Mouse (Mus musculus) R1 (cell line): Measurements from ENCODE around the gene Fbxo11.

ENCODE experiments used
- DNase-seq: peaks from one replicate; pipeline ENCODE4 v3.0.0-alpha.2; 2018; ENCODE audit warnings: low read depth, low spot score

Gene Fbxo11

DNA sequence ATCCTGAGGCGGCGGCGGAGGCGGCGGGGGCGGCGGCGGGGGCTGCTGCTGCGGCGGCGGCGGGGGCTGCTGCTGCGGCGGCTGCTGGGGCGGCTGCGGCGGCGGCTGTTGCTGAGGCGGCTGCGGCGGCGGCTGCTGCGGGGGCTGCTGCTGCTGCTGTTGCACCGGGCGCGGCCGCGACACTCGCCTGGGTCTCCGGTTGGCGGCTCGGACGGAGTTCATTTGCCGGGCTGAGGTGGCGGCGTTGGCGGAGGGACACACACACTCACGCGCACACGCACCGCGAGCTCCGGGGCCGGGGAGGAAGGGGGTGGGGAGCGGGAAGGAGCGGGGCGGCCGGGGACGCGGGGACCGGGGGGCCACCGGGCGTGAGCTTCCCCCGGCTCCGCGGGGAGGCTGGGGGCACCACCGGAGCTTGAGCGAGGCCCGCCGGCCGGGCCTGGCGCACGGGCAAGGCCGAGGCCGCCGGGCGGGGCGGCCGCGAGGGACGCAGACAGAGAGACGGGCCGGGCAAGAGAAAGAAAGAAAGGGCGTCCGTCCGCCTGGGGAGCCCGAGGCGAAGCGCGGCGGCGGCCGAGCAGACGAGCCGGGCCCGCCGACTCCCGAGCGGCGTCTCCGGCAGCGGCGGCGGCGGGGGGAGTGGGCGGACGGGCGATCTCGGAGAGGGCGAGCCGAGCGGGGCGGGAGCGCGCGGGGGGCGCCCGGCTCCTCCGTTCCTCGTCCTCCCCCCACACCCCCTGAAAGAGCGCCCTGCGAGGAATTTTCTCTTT, at the start of gene Fbxo11:
Gene Fbxo11, minus strand, starts transcription at position 261 of the 770 bp plus-strand sequence.
- DNase-seq = no peak

DNA sequence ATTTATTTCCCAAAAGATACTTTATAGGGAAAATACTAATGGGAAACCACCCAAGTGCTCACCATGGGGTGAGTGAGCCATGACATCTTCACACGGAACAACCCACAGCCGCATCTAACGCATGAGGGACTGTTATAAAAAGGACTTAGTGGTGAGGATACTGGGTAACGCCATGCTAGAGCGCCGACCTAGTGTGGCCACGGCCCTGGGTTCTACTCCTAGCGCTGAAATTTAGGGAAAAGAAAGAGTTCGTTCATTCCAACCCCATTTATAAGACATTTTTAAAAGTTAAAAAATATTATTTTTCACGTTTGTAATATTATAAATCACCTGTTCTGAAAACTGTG, 48.8 kb upstream of the Fbxo11 start:
- no peak for DNase-seq

DNA sequence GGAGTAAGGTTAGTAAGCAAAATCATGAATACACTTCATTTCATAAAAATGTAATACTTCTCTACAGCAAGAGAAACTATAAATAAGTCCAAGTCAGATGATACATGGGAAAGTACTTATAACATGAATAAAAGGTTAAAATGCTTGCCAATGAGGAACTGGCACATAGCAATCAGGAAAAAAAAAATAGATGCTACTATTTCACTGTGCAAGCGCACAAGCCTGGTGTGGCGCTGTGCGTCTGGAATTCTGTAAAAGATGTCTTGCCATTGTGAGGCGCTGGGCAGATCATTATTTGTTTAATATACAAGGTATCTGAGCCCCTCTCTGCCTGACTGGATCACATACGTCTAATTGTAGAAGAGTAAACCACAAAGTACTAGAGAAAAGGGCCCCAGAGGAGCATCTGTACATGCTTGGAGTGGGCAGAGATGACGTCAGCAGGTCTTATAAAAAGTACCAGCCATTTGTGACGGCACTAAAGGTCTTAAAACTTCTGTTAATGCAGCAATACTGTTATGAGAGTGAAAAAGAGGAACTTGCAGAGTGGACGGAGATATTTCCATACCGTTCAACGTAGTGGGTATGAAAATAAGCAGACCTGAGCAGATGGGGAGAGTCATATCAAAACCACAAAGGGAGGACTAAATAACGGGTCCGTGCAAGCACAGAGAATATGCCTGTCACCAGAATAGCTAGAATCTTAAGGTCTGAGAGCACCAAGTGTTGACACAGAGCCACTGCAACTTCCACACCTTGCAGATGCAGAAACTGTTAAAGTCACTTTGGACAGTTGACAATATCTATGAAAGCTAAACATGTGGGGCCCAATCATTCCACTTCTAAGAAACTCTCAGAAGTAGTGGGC, 48.2 kb upstream of the Fbxo11 start:
- no peak for DNase-seq

DNA sequence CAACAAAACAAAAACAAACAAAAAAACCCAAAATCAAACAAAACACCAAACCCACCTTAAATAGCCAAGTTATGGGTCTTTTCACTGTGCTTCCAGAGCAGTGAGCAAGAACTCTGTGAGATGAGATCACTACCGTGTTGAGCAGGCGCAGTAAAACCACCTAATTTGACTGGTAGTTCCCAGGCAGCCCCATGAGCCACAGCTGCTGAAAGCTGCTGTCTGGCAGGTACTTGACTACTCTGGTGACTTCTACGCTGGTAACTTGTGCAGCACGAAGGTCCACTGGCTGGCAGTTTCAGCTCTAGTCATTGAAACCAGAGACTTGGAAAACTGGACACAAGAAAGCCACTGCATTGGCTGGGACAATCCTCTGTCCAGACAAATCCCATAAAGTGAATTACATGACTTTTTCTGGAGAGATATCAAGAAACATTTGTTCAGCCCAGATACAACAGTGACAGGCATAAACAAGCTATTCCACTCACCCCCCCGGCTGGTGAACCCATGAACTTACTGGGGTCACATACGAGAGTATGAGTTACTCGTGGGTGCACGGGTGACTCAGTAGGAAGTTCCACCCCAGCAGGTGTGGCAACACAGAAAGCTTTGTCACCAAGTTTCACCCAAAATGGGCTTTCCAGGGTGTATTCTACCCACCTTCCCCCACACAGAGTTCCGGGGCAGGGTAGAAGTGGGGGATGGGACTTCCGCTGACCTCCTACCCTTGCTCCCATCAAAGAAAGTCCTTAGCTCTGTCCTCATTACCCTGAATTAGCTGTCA, 47.0 kb upstream of the Fbxo11 start:
- peak; percentile 46 for DNase-seq

DNA sequence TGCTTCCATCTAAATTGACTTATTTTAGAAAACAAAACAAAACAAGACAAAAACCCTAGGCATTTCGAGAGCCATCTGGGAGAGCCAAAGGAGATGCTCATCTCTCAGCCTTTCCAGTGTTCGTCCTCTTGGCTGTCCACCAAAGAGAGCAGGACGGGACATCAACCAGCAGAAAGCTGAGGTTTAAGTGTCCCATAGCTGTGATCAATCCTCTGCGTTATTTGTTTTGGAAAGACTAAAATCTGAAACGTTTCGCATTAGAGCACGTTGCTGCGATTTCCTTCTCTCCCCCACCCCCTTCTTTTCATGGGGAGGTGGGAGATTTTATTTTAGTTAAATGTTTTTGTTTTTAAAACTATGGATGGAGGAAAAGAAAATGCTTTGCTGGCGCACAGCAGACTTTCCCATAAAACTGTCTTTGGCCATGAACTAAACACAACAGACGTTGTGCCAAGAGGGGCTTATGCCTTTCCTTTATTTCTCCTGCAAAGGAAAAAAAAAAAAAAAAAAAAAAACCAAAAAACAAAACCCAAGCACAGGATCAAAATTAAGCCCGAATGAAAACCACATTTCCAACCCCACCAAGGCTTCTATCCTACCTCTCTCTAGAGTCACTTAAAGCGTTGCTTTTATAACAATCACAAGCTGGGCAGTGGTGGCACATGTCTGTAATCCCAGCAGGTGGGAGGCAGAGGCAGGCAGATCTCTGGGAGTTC, 46.1 kb upstream of the Fbxo11 start:
- no peak for DNase-seq

DNA sequence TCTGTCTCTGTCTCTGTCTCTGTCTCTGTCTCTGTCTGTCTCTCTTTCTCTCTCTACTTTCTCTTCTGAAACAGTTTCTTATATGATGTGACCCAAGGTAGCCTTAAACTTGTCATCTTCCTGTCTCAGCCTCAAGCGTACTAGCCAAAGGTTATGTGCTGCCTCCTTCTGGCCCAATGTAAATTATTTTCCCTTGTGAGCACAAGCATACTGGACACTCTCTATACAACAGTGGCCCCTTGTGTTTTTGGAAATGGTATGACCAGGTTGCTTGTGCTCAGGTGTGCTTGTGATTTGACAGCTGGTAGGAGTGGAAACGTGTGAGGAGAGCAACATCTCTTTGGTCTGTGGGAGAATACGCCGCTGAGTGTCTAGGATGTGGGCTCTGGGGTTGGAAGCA, 42.6 kb upstream of the Fbxo11 start:
- DNase-seq = peak; percentile 51

DNA sequence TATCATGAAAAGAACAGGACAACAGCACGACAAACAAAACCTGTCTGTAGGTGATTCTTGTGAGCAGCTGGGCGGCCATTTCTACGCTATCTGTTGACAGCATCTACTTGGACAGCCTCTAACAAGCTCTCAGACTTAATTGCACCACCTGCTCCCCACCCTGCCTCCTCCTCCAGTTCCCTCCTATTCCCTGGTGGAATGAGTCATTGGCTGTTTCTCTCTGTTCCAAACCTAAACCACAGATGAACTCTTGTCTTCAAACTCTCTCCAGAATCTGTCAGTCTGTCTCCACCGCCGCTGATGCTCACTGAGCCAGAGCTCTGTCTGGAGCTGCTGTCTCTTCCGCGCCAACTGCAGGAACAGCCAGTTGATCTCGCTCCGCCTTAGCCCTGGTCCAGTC, 41.3 kb upstream of the Fbxo11 start:
- no peak for DNase-seq

DNA sequence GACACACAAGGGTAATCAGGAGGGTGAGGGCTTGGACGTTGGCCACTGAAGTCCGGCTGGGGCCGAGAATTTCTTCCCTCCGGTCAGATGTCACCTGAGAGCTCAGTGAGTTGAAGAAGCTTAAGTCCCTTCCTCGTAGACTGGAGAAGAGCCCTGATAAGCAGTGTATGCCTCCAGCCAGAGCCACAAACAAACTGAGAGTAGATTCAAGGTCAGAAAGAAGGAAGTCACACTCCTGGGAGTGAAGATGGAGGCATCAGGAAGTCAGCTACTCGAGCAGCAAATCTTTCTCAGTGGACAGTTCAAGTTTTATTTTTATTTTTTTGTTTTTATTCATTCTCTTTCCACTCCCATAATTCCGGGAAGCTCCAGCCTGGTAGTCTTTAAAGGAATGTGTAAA, 37.5 kb upstream of the Fbxo11 start:
- DNase-seq = no peak

DNA sequence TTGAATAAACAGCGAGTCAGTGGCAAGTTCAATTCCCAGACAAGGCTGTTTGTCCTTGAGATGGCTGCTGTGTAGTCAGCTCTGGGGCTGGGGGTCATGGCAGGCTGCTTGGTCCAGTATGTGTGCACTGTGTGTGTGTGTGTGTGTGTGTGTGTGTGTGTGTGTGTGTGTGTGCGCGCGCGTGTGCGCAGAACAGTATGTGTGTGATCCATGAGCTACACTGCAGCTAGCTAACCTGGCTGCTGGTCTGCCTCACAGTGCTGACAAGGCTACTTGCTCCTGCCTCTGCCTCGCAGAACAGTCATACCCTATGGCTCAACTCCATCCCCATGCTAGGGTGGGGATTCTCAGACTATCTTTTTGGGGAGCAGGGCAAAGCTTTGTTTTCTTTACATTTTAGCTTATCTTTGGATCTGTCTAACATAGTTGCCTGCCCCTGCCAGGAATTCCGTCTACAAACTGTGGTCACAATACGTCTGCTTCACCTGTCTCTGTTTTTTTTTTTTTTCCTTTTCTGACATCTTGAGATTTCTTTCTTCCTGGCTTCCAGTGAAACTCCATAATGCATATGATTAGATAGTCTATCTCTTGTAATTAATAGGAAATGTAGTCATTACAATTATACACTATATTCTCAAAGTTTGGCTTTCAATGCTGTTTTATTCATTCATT, 33.2 kb upstream of the Fbxo11 start:
- no peak for DNase-seq

DNA sequence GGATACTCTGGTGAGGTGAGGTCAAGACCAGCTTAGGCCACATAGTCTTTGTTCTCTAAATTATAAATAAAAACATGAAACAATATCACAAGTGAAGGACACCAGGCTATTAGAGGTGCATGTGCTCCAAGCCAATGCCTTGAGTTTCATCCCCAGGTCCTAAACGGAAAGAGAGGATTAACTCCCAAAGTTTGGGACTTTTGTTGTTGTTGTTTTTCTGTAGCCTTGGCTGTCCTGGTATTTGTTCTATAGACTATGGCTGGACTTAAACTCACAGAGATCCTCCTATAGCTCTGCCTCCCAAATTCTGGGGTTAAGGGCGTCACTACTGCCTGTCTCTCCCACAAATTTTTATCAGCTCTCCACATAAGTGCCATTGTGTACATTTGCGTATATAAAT, 32.5 kb upstream of the Fbxo11 start:
- DNase-seq = no peak

DNA sequence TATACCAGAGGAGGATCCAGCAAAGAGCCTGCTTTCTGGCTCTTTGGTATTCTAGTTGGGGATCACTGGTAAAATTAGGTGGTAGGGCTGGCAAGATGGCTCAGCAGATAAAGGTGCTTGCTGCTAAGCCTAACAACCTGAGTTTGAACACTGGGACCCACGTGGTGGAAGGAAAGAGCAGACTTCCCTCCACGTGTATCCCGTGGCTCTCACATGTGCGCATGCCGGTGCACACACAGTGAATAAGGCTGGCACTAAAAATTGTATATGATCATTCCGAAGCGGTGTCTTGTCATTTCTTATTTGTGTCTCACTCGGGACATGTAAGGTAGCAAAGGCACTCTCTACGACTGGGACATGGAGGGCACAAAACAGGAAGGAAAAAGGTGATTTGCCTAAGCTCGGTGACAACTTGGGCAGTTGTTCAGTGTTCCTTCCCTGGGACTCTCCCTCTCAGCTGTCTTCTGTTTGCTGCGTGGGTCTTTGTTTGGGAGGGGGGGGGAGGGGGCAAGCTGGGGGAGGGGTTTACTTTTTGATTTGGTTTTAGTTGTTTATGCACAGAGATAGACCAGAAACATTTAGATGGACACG, 31.8 kb upstream of the Fbxo11 start:
- no peak for DNase-seq

DNA sequence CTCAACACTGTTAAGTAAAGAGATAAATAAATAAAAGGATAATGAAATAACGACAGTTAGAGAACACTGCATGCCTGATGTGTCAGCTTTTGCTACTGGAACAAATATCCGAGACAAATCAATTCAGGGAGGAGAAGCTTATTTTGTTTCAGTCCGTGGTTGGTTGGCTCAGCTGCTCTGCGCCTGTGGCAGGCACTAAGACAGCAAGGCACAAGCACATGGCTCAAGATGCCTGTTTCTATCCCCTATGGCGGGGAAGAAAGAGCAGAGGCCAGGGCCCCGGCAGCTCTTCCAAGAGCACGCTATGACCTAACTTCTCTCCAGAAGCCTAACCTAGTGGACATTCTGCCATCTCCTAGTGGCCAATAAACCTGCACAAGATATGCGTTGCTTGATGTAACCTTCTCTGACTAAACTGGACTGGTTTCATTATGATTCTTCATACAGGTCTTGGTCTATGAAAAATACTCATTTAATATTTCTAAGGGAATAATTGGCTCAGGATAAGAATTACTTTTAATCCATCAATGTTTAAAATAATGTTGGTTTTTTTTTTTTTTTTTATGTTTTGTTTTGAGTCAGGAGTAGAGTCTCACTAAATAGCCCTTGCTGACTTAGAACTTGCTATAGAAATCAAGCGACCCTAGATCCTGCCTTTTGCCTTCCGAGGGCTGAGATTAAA, 30.6 kb upstream of the Fbxo11 start:
- no peak for DNase-seq

DNA sequence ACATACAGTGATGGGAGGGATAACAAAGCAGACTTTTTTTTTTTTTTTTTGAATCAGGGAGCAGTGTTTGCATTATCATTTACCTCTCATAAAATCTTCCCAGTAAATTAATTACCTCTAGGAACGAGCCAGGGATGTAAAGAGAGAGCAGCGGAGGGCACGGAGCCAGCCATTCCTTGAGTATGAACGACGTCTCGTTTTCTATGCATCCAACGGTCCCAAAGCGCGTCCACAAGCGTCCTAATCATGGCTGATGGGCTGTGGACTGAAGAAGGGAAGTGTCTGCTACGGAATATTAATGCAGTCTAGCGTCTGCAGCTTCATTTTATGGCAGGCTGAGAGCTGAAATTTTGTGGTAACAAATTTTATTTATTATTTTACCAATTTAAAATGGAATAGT, 29.2 kb upstream of the Fbxo11 start:
- no peak for DNase-seq

DNA sequence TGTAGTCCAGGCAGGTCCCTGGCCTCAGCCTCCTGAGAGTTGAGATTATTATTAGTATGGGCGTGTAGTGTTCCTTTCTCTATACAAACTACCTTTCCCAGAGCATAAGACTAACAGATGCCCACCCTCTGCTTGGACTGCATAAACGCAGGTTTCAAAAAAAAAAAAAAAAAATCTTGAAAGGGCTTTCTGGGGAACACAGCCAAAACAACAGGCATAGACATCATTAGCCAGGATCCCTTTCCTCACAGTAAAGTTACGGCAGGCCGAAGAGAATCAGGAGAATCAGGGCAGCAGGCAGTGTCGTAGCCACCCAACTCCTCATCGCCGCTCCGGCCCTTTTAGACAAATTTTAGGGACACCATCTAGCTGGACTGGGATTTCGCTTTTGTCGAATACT, 28.7 kb upstream of the Fbxo11 start:
- DNase-seq = no peak

DNA sequence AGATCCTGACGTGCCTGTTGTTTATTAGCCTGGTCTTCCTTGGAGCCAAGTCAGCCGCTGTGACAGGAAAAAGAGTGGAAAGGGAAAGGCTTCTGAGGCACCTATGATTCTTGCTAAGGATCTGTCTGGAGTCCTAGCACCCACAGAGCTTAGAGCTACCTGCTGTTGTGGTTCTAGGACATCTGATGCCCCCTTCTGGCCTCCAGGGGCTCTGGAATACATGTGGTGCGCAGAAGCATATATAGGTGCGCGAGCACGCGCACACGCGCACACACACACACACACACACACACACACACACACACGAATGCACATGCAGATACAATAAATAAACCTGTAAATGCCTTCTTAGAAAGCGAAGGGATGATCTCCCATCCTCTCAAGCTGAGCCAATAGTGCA, 20.9 kb upstream of the Fbxo11 start:
- peak; percentile 44 for DNase-seq

DNA sequence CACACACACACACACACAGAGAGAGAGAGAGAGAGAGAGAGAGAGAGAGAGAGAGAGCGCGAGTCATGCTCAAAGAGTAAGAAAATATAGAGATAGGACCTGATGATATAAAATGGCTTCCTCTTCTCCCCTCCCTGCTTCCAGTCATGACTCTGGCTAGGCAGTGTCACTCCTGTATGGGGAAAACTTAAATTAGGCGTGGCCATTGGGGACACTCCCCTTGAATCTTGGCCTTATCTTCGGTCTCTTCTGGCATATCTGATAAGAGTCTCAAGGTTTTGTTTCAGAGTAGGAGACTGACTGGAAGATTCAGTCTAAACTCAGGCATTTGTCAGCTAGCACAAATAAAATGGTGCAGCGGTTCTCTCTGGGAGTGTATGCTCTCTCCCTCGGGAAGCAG, 16.4 kb upstream of the Fbxo11 start:
- DNase-seq = no peak

DNA sequence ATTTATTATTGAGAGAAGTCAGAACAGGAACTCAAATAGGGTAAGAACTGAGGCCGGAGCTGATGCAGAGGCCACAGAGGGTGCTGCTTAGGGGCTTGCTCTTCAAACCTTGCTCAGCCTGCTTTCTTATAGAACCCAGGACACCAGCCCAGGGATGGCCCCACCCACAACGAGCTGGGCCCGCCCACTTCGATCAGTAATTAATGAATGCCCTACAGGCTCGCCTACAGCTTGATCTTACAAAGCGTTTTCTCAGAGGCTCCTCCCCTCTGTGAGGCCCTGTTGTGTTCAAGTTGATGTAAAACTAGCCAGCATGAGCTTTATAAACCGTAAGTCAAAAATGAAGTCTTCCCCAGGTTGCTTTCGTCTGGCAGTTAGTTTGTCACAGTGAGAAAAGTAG, 14.7 kb upstream of the Fbxo11 start:
- peak; percentile 80 for DNase-seq

DNA sequence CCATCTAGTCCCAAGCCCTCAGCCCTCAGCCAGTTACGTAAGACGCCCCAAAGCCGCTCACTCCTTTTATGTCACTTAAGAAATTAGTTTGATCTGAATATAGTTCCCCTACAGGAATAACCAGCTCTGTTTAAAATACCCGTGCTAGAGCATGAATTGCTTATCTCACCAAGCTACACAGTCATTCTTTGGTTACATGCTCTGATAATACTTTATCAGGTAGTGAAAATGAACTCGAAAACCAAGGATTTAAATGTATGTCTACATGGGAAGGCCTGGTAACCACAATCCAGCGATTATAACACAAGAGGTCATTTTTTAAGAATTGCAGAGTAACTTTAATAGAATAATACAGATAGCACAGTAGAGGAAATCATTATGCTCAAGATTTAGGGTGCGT, 7.0 kb upstream of the Fbxo11 start:
- DNase-seq = no peak

DNA sequence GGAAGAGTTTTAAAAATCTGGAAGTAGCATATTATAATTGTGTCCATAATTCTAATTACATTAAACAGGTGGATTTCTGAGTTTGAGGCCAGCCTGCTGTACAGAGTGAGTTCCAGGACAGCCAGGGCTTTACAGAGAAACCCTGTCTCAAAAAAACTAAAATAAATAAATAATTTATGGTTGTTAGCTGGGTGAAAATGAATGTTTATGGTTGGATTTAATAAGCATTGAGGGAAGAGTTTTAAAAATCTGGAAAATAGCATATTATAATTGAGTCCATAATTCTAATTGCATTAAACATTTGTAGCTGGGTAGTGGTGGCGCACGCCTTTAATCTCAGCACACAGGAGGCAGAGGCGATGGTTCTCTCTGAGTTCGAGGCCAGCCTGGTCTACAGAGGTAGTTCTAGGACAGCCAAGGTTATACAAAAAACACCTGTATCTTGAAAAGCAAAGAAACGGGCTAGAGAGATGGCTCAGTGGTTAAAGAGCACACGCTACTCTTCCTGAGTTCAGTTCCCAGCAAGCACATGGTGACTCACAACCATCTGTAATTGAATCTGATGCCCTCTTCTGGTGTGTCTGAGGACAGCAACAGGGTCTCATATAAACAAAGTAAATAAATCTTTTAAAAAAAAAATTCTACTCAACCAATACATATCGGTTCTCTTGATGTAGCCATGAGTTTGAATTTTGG, 3.1 kb upstream of the Fbxo11 start:
- DNase-seq = no peak
